Mouse (Mus musculus): ENCODE measurements at regions not wholly inside any gene's neighbourhood (a gene's known extent, or its start where the extent isn't known, plus 50 kb on each side); places are given as distances from the start of the nearest gene placed in this dataset.

- TF ChIP-seq CTCF (IDR thresholded peaks at IDR 0.05; ENCODE audit: control insufficient read depth, insufficient read depth, insufficient replicate concordance, low read depth, low read length): no peak
- TF ChIP-seq POLR2A (IDR thresholded peaks at IDR 0.05; ENCODE audit: control insufficient read depth, low read depth, low read length): no peak
Measured at GRCm38 (mm10) chr14:114869233-114869632, 222.8 kb upstream of the Gpc5 start.
